Mouse (Mus musculus): ENCODE results near the gene Xndc1.

- no peak for TF ChIP-seq CTCF (IDR thresholded peaks at IDR 0.05; ENCODE audit: extremely low read depth, insufficient read depth, insufficient read length, insufficient replicate concordance)
- no peak for TF ChIP-seq POLR2A (IDR thresholded peaks at IDR 0.05; ENCODE audit: low read depth, low read length)
These were observed 44.4 kb downstream of the Xndc1 start for GRCm38 (mm10) chr7:102109746-102110145.
